Mouse (Mus musculus) brain, embryonic 14.5 days (tissue): ENCODE data around the gene Il11ra2. TPM values are rescaled to one million over a fixed set of nuclear protein-coding genes. Genes with fewer than 3 reads are reported as not detected.
"Not testable (repeated sequence)": the region's sequence is repeated elsewhere in the genome, so short reads cannot be mapped to it uniquely, and the experiment has no call there.

ENCODE experiments used
- DNase-seq: peaks from one replicate; pipeline ENCODE4 v3.0.0-alpha.2; 2011; ENCODE audit warnings: low read depth
- polyA plus RNA-seq: library from polyadenylated mRNA; depleted of rRNA; stranded (reverse); fragments of >200 nt; gene quantifications from 2 replicates; pipeline ENCODE4 v1.2.3, GENCODE M21; 2012; rRNA removed

Gene Il11ra2
- polyA plus RNA-seq: 0.10 and 0.13 TPM in 2 replicates

- DNase-seq: not testable (repeated sequence)
These were observed at the start of gene Il11ra2 for GRCm38 (mm10) chr4:42661793-42662192. Gene Il11ra2 (minus strand): TSS chr4:42661893.

- not testable (repeated sequence) for DNase-seq
These were observed 20.5 kb upstream of the Il11ra2 start for GRCm38 (mm10) chr4:42682183-42682524.

- DNase-seq: not testable (repeated sequence)
These were observed 19.9 kb upstream of the Il11ra2 start for GRCm38 (mm10) chr4:42681473-42682182.

GRCm38 (mm10) chr4:42680374-42681356, 19.0 kb upstream of the Il11ra2 start:
- not testable (repeated sequence) for DNase-seq

- DNase-seq: not testable (repeated sequence)
These were observed 17.7 kb upstream of the Il11ra2 start for GRCm38 (mm10) chr4:42679365-42679764.

GRCm38 (mm10) chr4:42675415-42675814, 13.7 kb upstream of the Il11ra2 start:
- not testable (repeated sequence) for DNase-seq

GRCm38 (mm10) chr4:42654951-42655350, 6.7 kb downstream of the Il11ra2 start, which contains the start of gene Ccl27b:
Gene Ccl27b (plus strand): TSS chr4:42655251.
- not testable (repeated sequence) for DNase-seq

- not testable (repeated sequence) for DNase-seq
These were observed 32.3 kb downstream of the Il11ra2 start, which contains the start of gene Gm2564 for GRCm38 (mm10) chr4:42629419-42629818. Gene Gm2564 (plus strand): TSS chr4:42629719.

- not testable (repeated sequence) for DNase-seq
These were observed 49.8 kb downstream of the Il11ra2 start, which contains the start of gene Gm10591 for GRCm38 (mm10) chr4:42611895-42612294. Gene Gm10591 (plus strand): TSS chr4:42612195.

Other genes starting within 250 kb of the Il11ra2 start
- gene Gm21586, start 222.5 kb downstream of the Il11ra2 start, polyA plus RNA-seq: not detected in 2 replicates
- gene Gm2163, start 195.1 kb downstream of the Il11ra2 start, polyA plus RNA-seq: 0.58 and 0.96 TPM in 2 replicates
- gene Fam205a2, start 133.7 kb downstream of the Il11ra2 start, polyA plus RNA-seq: 1.1 TPM in 1 of 2 replicates, not detected in the other
- not detected in 2 replicates for gene Gm10591, start 49.7 kb downstream of the Il11ra2 start, polyA plus RNA-seq
- gene Gm2564, start 32.2 kb downstream of the Il11ra2 start, polyA plus RNA-seq: 0.13 TPM in 1 of 2 replicates, not detected in the other
- gene Ccl27b, start 6.6 kb downstream of the Il11ra2 start, polyA plus RNA-seq: not detected in 2 replicates
- 0.19 and 0.23 TPM in 2 replicates for gene 4930578G10Rik, start 73.7 kb upstream of the Il11ra2 start, polyA plus RNA-seq
- gene Ccl19, start 94.7 kb upstream of the Il11ra2 start, polyA plus RNA-seq: not detected in 2 replicates
- 1.9 and 2.2 TPM in 2 replicates for gene Ccl21a, start 112.1 kb upstream of the Il11ra2 start, polyA plus RNA-seq
- 0.03 TPM in 1 of 2 replicates, not detected in the other for gene Fam205a1, start 192.0 kb upstream of the Il11ra2 start, polyA plus RNA-seq
- gene Gm12394, start 194.9 kb upstream of the Il11ra2 start, polyA plus RNA-seq: 0.01 and 0.05 TPM in 2 replicates
- gene Fam205c, start 212.3 kb upstream of the Il11ra2 start, polyA plus RNA-seq: not detected in 2 replicates